Mouse (Mus musculus) retina, adult 2 months (tissue): Measurements from ENCODE around the gene Atp5g1.
A peak's percentile ranks its signal among the peaks of the same experiment; 100 is the strongest.

Experiments used
- DNase-seq: peaks from one replicate; pipeline ENCODE4 v3.0.0-alpha.2; 2012; ENCODE audit warnings: low read depth, low spot score

Atp5g1 gene

GRCm38 (mm10) chr11:96073295-96073993, 2.0 kb downstream of the Atp5g1 start:
- DNase-seq, result no peak

GRCm38 (mm10) chr11:96071013-96071412, 4.5 kb downstream of the Atp5g1 start:
- DNase-seq, result no peak

GRCm38 (mm10) chr11:96070353-96070752, 5.1 kb downstream of the Atp5g1 start:
- no peak for DNase-seq

- no peak for DNase-seq
Measured at GRCm38 (mm10) chr11:96068231-96068630, 7.2 kb downstream of the Atp5g1 start.

GRCm38 (mm10) chr11:96065215-96065911, 10.1 kb downstream of the Atp5g1 start, which contains the start of gene Ube2z:
Gene Ube2z (minus strand): TSS chr11:96065388.
- DNase-seq, result peak; percentile 93

GRCm38 (mm10) chr11:96064521-96065214, 10.8 kb downstream of the Atp5g1 start:
- DNase-seq, result no peak

- no peak for DNase-seq
Measured at GRCm38 (mm10) chr11:96058309-96058708, 17.2 kb downstream of the Atp5g1 start.

GRCm38 (mm10) chr11:96050854-96051253, 24.6 kb downstream of the Atp5g1 start:
- DNase-seq, result no peak

- DNase-seq, result no peak
Measured at GRCm38 (mm10) chr11:96049939-96050338, 25.5 kb downstream of the Atp5g1 start.

GRCm38 (mm10) chr11:96047469-96048373, 27.7 kb downstream of the Atp5g1 start:
- no peak for DNase-seq

GRCm38 (mm10) chr11:96046793-96047192, 28.7 kb downstream of the Atp5g1 start:
- no peak for DNase-seq

GRCm38 (mm10) chr11:96046028-96046427, 29.4 kb downstream of the Atp5g1 start:
- no peak for DNase-seq

- DNase-seq, result no peak
Measured at GRCm38 (mm10) chr11:96044803-96045567, 30.5 kb downstream of the Atp5g1 start.

- no peak for DNase-seq
Measured at GRCm38 (mm10) chr11:96038560-96038959, 36.9 kb downstream of the Atp5g1 start.

GRCm38 (mm10) chr11:96037499-96037898, 38.0 kb downstream of the Atp5g1 start:
- DNase-seq, result no peak

GRCm38 (mm10) chr11:96035133-96035532, 40.3 kb downstream of the Atp5g1 start:
- DNase-seq, result no peak

GRCm38 (mm10) chr11:96034596-96035052, 40.8 kb downstream of the Atp5g1 start, which contains the start of gene Snf8:
Gene Snf8 (plus strand): TSS chr11:96034885.
- peak; percentile 86 for DNase-seq

GRCm38 (mm10) chr11:96034116-96034515, 41.4 kb downstream of the Atp5g1 start:
- DNase-seq, result no peak

- no peak for DNase-seq
Measured at GRCm38 (mm10) chr11:96033264-96033663, 42.2 kb downstream of the Atp5g1 start.

GRCm38 (mm10) chr11:96031701-96032100, 43.8 kb downstream of the Atp5g1 start:
- no peak for DNase-seq
